Mouse (Mus musculus) c-Kit-positive CD71-positive TER-119-negative erythroid progenitor cells, embryonic 14.5 days (primary cell): ENCODE data around the gene Pilra.

ENCODE experiments used
- DNase-seq: peaks from one replicate; pipeline ENCODE4 v3.0.0-alpha.2; 2013; ENCODE audit warnings: low read depth

Pilra gene

GRCm38 (mm10) chr5:137779053-137779933 lies 56.8 kb downstream of the Pilra start:
- DNase-seq = no peak

GRCm38 (mm10) chr5:137778635-137779034 lies 57.4 kb downstream of the Pilra start, which contains the start of gene Ppp1r35:
TSS of gene Ppp1r35 (plus strand) at chr5:137778849.
- peak; percentile 94 for DNase-seq

- no peak for DNase-seq
These were observed 58.7 kb downstream of the Pilra start for GRCm38 (mm10) chr5:137777267-137777845.

GRCm38 (mm10) chr5:137776408-137776918 lies 59.6 kb downstream of the Pilra start:
- no peak for DNase-seq

GRCm38 (mm10) chr5:137775587-137776290 lies 60.3 kb downstream of the Pilra start:
- no peak for DNase-seq

GRCm38 (mm10) chr5:137772755-137773154 lies 63.3 kb downstream of the Pilra start:
- DNase-seq = no peak
